Mouse (Mus musculus) regulatory T cell (primary cell): ENCODE data around the gene Dpy30.

Experiments
- in situ Hi-C: fragments of 300-600 bp; cut with MboI, MseI; formaldehyde crosslinking; loops from one replicate; pipeline ENCODE4 v1.15.1; 2025; ENCODE audit warnings: high pct_unique_total_duplicates

Gene Dpy30

GRCm38 (mm10) chr17:74295026-74295970, 28.4 kb downstream of the Dpy30 start, which contains the start of gene Memo1:
Gene Memo1, minus strand, starts transcription at chr17:74295521.
- in situ Hi-C loops = loop anchor here (10.0 kb wide), 1 partner anchor 130 kb away; no protein-coding TSS in a partner anchor

GRCm38 (mm10) chr17:74294426-74295025, 29.2 kb downstream of the Dpy30 start:
- in situ Hi-C loops = loop anchor here (10.0 kb wide), 1 partner anchor 130 kb away; no protein-coding TSS in a partner anchor

GRCm38 (mm10) chr17:74293687-74294425, 29.9 kb downstream of the Dpy30 start:
- in situ Hi-C loops = loop anchor here (10.0 kb wide), 1 partner anchor 129 kb away; no protein-coding TSS in a partner anchor

GRCm38 (mm10) chr17:74291640-74292361, 31.9 kb downstream of the Dpy30 start:
- in situ Hi-C loops = loop anchor here (10.0 kb wide), 1 partner anchor 127 kb away; no protein-coding TSS in a partner anchor

GRCm38 (mm10) chr17:74290869-74291268, 32.9 kb downstream of the Dpy30 start:
- in situ Hi-C loops = loop anchor here (10.0 kb wide), 1 partner anchor 126 kb away; no protein-coding TSS in a partner anchor

- in situ Hi-C loops = loop anchor here (10.0 kb wide), 1 partner anchor 125 kb away; no protein-coding TSS in a partner anchor
Measured at GRCm38 (mm10) chr17:74290198-74290597, 33.5 kb downstream of the Dpy30 start.

- in situ Hi-C loops = no loop called here
Measured at GRCm38 (mm10) chr17:74288626-74289025, 35.1 kb downstream of the Dpy30 start.

- in situ Hi-C loops = no loop called here
Measured at GRCm38 (mm10) chr17:74286140-74286730, 37.5 kb downstream of the Dpy30 start.

- in situ Hi-C loops = no loop called here
Measured at GRCm38 (mm10) chr17:74285730-74286129, 38.0 kb downstream of the Dpy30 start.

GRCm38 (mm10) chr17:74284397-74285115, 39.2 kb downstream of the Dpy30 start:
- in situ Hi-C loops = no loop called here

GRCm38 (mm10) chr17:74282024-74282423, 41.7 kb downstream of the Dpy30 start:
- in situ Hi-C loops = no loop called here

GRCm38 (mm10) chr17:74278966-74279869, 44.5 kb downstream of the Dpy30 start:
- in situ Hi-C loops = no loop called here

GRCm38 (mm10) chr17:74274471-74274870, 49.3 kb downstream of the Dpy30 start:
- in situ Hi-C loops = no loop called here

- in situ Hi-C loops = no loop called here
Measured at GRCm38 (mm10) chr17:74272683-74273205, 51.0 kb downstream of the Dpy30 start.

- in situ Hi-C loops = no loop called here
Measured at GRCm38 (mm10) chr17:74271541-74272268, 52.0 kb downstream of the Dpy30 start.

GRCm38 (mm10) chr17:74270205-74270604, 53.5 kb downstream of the Dpy30 start:
- in situ Hi-C loops = no loop called here

- in situ Hi-C loops = no loop called here
Measured at GRCm38 (mm10) chr17:74267415-74268180, 56.1 kb downstream of the Dpy30 start.
